Mouse (Mus musculus) lung, adult 2 months (tissue): ENCODE results near the gene Usp50.

Experiments used
- CTCF ChIP-seq: fragments of 200-500 bp; IDR thresholded peaks from 2 replicates; pipeline ENCODE4 v1.5.1; 2011; ENCODE audit warnings: mild to moderate bottlenecking, low read length, control low read depth; ENCODE audit not compliant: insufficient read depth
- POLR2A ChIP-seq: fragments of 200-500 bp; IDR thresholded peaks from 2 replicates; pipeline ENCODE4 v1.6.1; 2011; ENCODE audit warnings: low read depth, mild to moderate bottlenecking, control low read depth, low read length, borderline replicate concordance; ENCODE audit errors: extremely low read depth

DNA sequence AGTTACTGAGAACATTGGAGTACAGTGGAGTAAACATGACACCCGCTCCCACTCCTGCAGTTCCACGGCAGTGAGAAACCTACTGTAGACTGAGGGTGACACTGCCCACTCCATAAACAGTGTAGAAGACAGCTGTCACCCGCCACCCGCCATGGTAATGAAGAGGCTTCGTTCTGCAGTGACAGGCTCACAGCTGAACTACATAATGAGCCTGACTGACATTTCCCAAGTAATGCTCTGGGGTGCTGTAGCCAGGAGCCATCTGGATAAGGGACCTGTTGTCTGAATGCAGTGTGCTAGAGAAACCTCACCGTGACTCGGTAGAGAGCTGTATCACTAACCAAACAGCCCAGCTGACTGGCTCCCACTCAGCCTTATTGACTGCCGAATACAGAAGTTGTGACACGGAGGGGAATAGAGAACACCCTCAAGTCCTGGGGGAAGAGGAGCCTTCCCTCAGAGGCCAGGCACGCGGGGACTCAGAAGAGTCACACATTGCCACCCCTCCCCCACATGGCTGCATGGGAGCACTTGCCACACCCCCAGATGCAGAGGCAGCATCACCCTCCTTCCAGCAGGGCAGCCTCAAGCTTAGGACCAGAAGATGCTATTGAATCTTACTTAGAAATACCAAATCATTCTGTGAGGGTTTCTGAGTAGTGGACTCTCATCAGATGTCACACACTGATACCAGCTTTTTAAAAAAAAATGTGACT, 17.2 kb downstream of the Usp50 start:
- no peak for TF ChIP-seq CTCF
- TF ChIP-seq POLR2A, result no peak
